Mouse (Mus musculus): ENCODE data around the gene Vapa. TPM values are rescaled to one million over a fixed set of nuclear protein-coding genes. Genes with fewer than 3 reads are reported as not detected.
"Not testable (repeated sequence)": the region's sequence is repeated elsewhere in the genome, so short reads cannot be mapped to it uniquely, and the experiment has no call there.

Vapa gene
- total and polyA plus RNA-seq, 3 experiments, result 51.4 to 158 (median 151) TPM

GRCm38 (mm10) chr17:65540441-65541272 is 72.7 kb downstream of the Vapa start, which contains the start of gene Tmem232:
Tmem232 (minus strand) TSS chr17:65540782.
- Histone ChIP-seq H3K4me3 (replicated peaks in 1 of 3; ENCODE audit: low read depth in 2 of 3, low read length in 2 of 3, poor library complexity in 1 of 3) (peak within 1 kb of the TSS in 1 of 3 experiments; percentile 25), H3K9me3 (replicated peaks; ENCODE audit: low read length) (no peaks in the 10 kb centered on the region), H3K4me2 (ENCODE audit: insufficient read depth, low read depth, poor library complexity, severe bottlenecking) (peak within 1 kb of the TSS; percentile 92), H3K79me2 (replicated peaks; ENCODE audit: control insufficient read depth, extremely low read depth, insufficient read depth, poor library complexity, severe bottlenecking) (no peaks in the 10 kb centered on the region), H3K27ac (ENCODE audit: insufficient read depth, low read depth) (no peak within 1 kb of the TSS), H3K27me3 (replicated peaks) (no peaks in the 10 kb centered on the region), H3K4me1 (ENCODE audit: control insufficient read depth in 1 of 2, insufficient read depth in 2 of 2) (peaks cover 0 to 2% of the 10 kb centered on the region in 2 experiments; a peak in 1 of 4 replicates), H3K9ac (ENCODE audit: insufficient read depth, low read depth) (0 out of 2 replicates have a peak within 1 kb of the TSS, but pooled peaks have one; percentile 6), H3K36me3 (replicated peaks in 1 of 2; ENCODE audit: control insufficient read depth in 1 of 2, insufficient read depth in 1 of 2, low read length in 1 of 2) (no peaks in the 10 kb centered on the region)
- peak; percentile 30 for DNase-seq (ENCODE audit: extremely low read depth)
- peak; percentile 4 for TF ChIP-seq RAD21 (IDR thresholded peaks at IDR 0.05; ENCODE audit: low read depth, low read length)
- TF ChIP-seq POLR2AphosphoS2 (IDR thresholded peaks at IDR 0.05; ENCODE audit: low read depth, low read length), result no peak
- no peak for TF ChIP-seq UBTF (IDR thresholded peaks at IDR 0.05; ENCODE audit: low read depth, low read length)
- TF ChIP-seq PAX5 (IDR thresholded peaks at IDR 0.05; ENCODE audit: low read length), result no peak
- no peak for TF ChIP-seq ZC3H11A (IDR thresholded peaks at IDR 0.05; ENCODE audit: low read depth, low read length)
- TF ChIP-seq CTCF (conservative IDR thresholded peaks at IDR 0.05 in 1 of 2, IDR thresholded peaks at IDR 0.05 in 1 of 2; ENCODE audit: low read depth in 2 of 2, low read length in 2 of 2), result peak; percentile 66 to 70
- no peak for TF ChIP-seq JUN (IDR thresholded peaks at IDR 0.05; ENCODE audit: insufficient read depth, low read depth, low read length)
- TF ChIP-seq HCFC1 (IDR thresholded peaks at IDR 0.05; ENCODE audit: low read depth, low read length), result no peak
- peak; percentile 48 for TF ChIP-seq SMC3 (IDR thresholded peaks at IDR 0.05; ENCODE audit: low read depth, low read length)
- TF ChIP-seq MYC (IDR thresholded peaks at IDR 0.05; ENCODE audit: low read depth, low read length), result no peak
- no peak for TF ChIP-seq MXI1 (IDR thresholded peaks at IDR 0.05; ENCODE audit: low read depth, low read length)
- dilution Hi-C loops (cut with MboI; ENCODE audit: extremely low pct_ligation_motif_present, extremely low pct_unique_long_range_greater_than_20kb, low sequenced_read_pairs) (no loop called here), in situ Hi-C loops (cut with MboI; ENCODE audit: low pct_ligation_motif_present, low pct_unique_long_range_greater_than_20kb, low sequenced_read_pairs) (no loop called here)

GRCm38 (mm10) chr17:65536156-65536555 is 77.2 kb downstream of the Vapa start:
- peak overlapping the region; percentile 85 for H3K4me2 ChIP-seq (ENCODE audit: insufficient read depth, low read depth, poor library complexity, severe bottlenecking)
- H3K27me3 ChIP-seq (replicated peaks), result no peaks in the 10 kb centered on the region
- in situ Hi-C loops (cut with MboI; ENCODE audit: low pct_ligation_motif_present, low pct_unique_long_range_greater_than_20kb, low sequenced_read_pairs), result no loop called here
- H3K27ac ChIP-seq (ENCODE audit: insufficient read depth, low read depth), result no peak overlapping the region
- H3K4me3 ChIP-seq (replicated peaks in 1 of 3; ENCODE audit: low read depth in 2 of 3, low read length in 2 of 3, poor library complexity in 1 of 3), result no peak overlapping the region
- peak; percentile 56 for DNase-seq (ENCODE audit: extremely low read depth)
- dilution Hi-C loops (cut with MboI; ENCODE audit: extremely low pct_ligation_motif_present, extremely low pct_unique_long_range_greater_than_20kb, low sequenced_read_pairs), result no loop called here
- no peaks in the 10 kb centered on the region for H3K9me3 ChIP-seq (replicated peaks; ENCODE audit: low read length)
- H3K36me3 ChIP-seq (replicated peaks in 1 of 2; ENCODE audit: control insufficient read depth in 1 of 2, insufficient read depth in 1 of 2, low read length in 1 of 2), result no peaks in the 10 kb centered on the region
- peak; percentile 76 for TF ChIP-seq SMC3 (IDR thresholded peaks at IDR 0.05; ENCODE audit: low read depth, low read length)
- TF ChIP-seq TCF12 (IDR thresholded peaks at IDR 0.05; ENCODE audit: low read depth, low read length), result no peak
- no peak for TF ChIP-seq JUN (IDR thresholded peaks at IDR 0.05; ENCODE audit: insufficient read depth, low read depth, low read length)
- 0 out of 2 replicates have a peak, but pooled peaks have one; percentile 23 for TF ChIP-seq BHLHE40 (IDR thresholded peaks at IDR 0.05; ENCODE audit: low read depth, low read length)
- no peak for TF ChIP-seq SIN3A (IDR thresholded peaks at IDR 0.05; ENCODE audit: low read length)
- TF ChIP-seq E2F4 (IDR thresholded peaks at IDR 0.05; ENCODE audit: insufficient replicate concordance, low read depth, low read length), result no peak
- TF ChIP-seq RAD21 (IDR thresholded peaks at IDR 0.05; ENCODE audit: low read depth, low read length), result peak; percentile 61
- peak; percentile 81 to 96 for TF ChIP-seq CTCF (conservative IDR thresholded peaks at IDR 0.05 in 1 of 2, IDR thresholded peaks at IDR 0.05 in 1 of 2; ENCODE audit: low read depth in 2 of 2, low read length in 2 of 2)
- no peak for TF ChIP-seq MYC (IDR thresholded peaks at IDR 0.05; ENCODE audit: low read depth, low read length)
- TF ChIP-seq ZMIZ1 (IDR thresholded peaks at IDR 0.05; ENCODE audit: low read depth, low read length), result no peak
- no peaks in the 10 kb centered on the region for H3K79me2 ChIP-seq (replicated peaks; ENCODE audit: control insufficient read depth, extremely low read depth, insufficient read depth, poor library complexity, severe bottlenecking)
- no peak overlapping the region for H3K9ac ChIP-seq (ENCODE audit: insufficient read depth, low read depth)
- H3K4me1 ChIP-seq (ENCODE audit: control insufficient read depth in 1 of 2, insufficient read depth in 2 of 2), result peaks cover 0 to 2% of the 10 kb centered on the region in 2 experiments; a peak in 1 of 4 replicates

- dilution Hi-C loops (cut with MboI; ENCODE audit: extremely low pct_ligation_motif_present, extremely low pct_unique_long_range_greater_than_20kb, low sequenced_read_pairs); H3K9ac ChIP-seq (ENCODE audit: insufficient read depth, low read depth); H3K4me3 ChIP-seq (replicated peaks in 1 of 3; ENCODE audit: low read depth in 2 of 3, low read length in 2 of 3, poor library complexity in 1 of 3); H3K36me3 ChIP-seq (replicated peaks in 1 of 2; ENCODE audit: control insufficient read depth in 1 of 2, insufficient read depth in 1 of 2, low read length in 1 of 2); H3K27ac ChIP-seq (ENCODE audit: insufficient read depth, low read depth); DNase-seq (ENCODE audit: extremely low read depth); H3K27me3 ChIP-seq (replicated peaks); in situ Hi-C loops (cut with MboI; ENCODE audit: low pct_ligation_motif_present, low pct_unique_long_range_greater_than_20kb, low sequenced_read_pairs); H3K4me2 ChIP-seq (ENCODE audit: insufficient read depth, low read depth, poor library complexity, severe bottlenecking); H3K79me2 ChIP-seq (replicated peaks; ENCODE audit: control insufficient read depth, extremely low read depth, insufficient read depth, poor library complexity, severe bottlenecking); H3K9me3 ChIP-seq (replicated peaks; ENCODE audit: low read length): not testable (repeated sequence)
- H3K4me1 ChIP-seq (ENCODE audit: control insufficient read depth in 1 of 2, insufficient read depth in 2 of 2), result peaks cover 2 to 11% of the 10 kb centered on the region in 2 experiments; a peak in 3 of 4 replicates
Measured at GRCm38 (mm10) chr17:65532381-65532780, 81.0 kb downstream of the Vapa start.

Measured in CH12.LX (cell line).